Mouse (Mus musculus) liver, embryonic 11.5 days (tissue): ENCODE measurements around the gene Tmem37. TPM values are rescaled to one million over a fixed set of nuclear protein-coding genes. Genes with fewer than 3 reads are reported as not detected.

Source experiments
- ATAC-seq: fragments of 200-750 bp; cut with Nextera tagmentation; replicated peaks from 2 replicates; pipeline ENCODE4 v1.8.0; 2017; ENCODE audit warnings: moderate number of reproducible peaks, mild to moderate bottlenecking, moderate TSS enrichment, moderate library complexity; ENCODE audit not compliant: low FRiP score
- DNase-seq: peaks from one replicate; pipeline ENCODE4 v3.0.0-alpha.2; 2017; ENCODE audit warnings: low spot score
- H3K27ac ChIP-seq: fragments of 300-500 bp; sonication (generic); 2 replicates; pipeline ENCODE4 v1.5.1; 2014; ENCODE audit warnings: mild to moderate bottlenecking, low read depth, low read length, control low read depth
- H3K27me3 ChIP-seq: fragments of 300-500 bp; sonication (generic); replicated peaks from 2 replicates; pipeline ENCODE4 v1.6.1; 2014; ENCODE audit warnings: low read length, mixed read lengths; ENCODE audit not compliant: control insufficient read depth, insufficient read depth
- H3K36me3 ChIP-seq: fragments of 300-500 bp; sonication (generic); 2 replicates; pipeline ENCODE4 v1.6.1; 2014; ENCODE audit warnings: mild to moderate bottlenecking, low read length, moderate library complexity, mixed read lengths; ENCODE audit not compliant: control insufficient read depth, insufficient read depth
- H3K4me1 ChIP-seq: fragments of 300-500 bp; sonication (generic); replicated peaks from 2 replicates; pipeline ENCODE4 v1.6.1; 2014; ENCODE audit warnings: low read length, mixed read lengths; ENCODE audit not compliant: control insufficient read depth, insufficient read depth
- H3K4me2 ChIP-seq: fragments of 300-500 bp; sonication (generic); 2 replicates; pipeline ENCODE4 v1.6.1; 2014; ENCODE audit warnings: mild to moderate bottlenecking, control low read depth, moderate library complexity
- H3K4me3 ChIP-seq: fragments of 300-500 bp; sonication (generic); 2 replicates; pipeline ENCODE4 v1.5.1; 2014; ENCODE audit warnings: low read depth, low read length, control low read depth
- H3K9ac ChIP-seq: fragments of 300-500 bp; sonication (generic); 2 replicates; pipeline ENCODE4 v1.6.1; 2014; ENCODE audit warnings: low read depth, low read length, control low read depth
- H3K9me3 ChIP-seq: fragments of 300-500 bp; sonication (generic); 2 replicates; pipeline ENCODE4 v1.6.1; 2016; ENCODE audit warnings: low read length, inconsistent platforms, mixed read lengths; ENCODE audit not compliant: control insufficient read depth
- WGBS: fragments of 180-500 bp; shearing (Covaris S2); extraction: QIAGEN DNeasy Blood & Tissue Kit; methylation state at CpG from one replicate; pipeline ENCODE4 v1.1.7; 2014; 5-methylcytosine and 5-hydroxymethylcytosine counted together
- polyA plus RNA-seq: library from polyadenylated mRNA; unstranded; fragments of >200 nt; fragmentation: Nextera tagmentation; extraction: Ambion mirVana; gene quantifications from 2 replicates; pipeline ENCODE4 v1.2.1, GENCODE M21; 2014

Gene Tmem37
- polyA plus RNA-seq, 1 experiment from 2014 or later = 40.7 TPM

GRCm38 (mm10) chr1:120057674-120058430 lies 16.0 kb downstream of the Tmem37 start:
- Histone ChIP-seq H3K4me3 (no peak overlapping the region), H3K27me3 (no peaks in the 10 kb centered on the region), H3K4me1 (no peaks in the 10 kb centered on the region; the same call in 1 of the 2 replicates), H3K4me2 (no peak overlapping the region), H3K27ac (no peak overlapping the region), H3K9ac (no peak overlapping the region), H3K36me3 (no peaks in the 10 kb centered on the region), H3K9me3 (no peaks in the 10 kb centered on the region)
- 70% methylated on average over 8 of the region's 8 CpGs for WGBS
- ATAC-seq (no peak), DNase-seq (no peak)

GRCm38 (mm10) chr1:120057044-120057443 lies 16.8 kb downstream of the Tmem37 start:
- Histone ChIP-seq H3K36me3 (no peaks in the 10 kb centered on the region), H3K9me3 (no peaks in the 10 kb centered on the region), H3K27ac (no peak overlapping the region), H3K4me1 (no peaks in the 10 kb centered on the region; the same call in 1 of the 2 replicates), H3K4me2 (no peak overlapping the region), H3K9ac (no peak overlapping the region), H3K27me3 (no peaks in the 10 kb centered on the region), H3K4me3 (no peak overlapping the region)
- no peak; the same call in 1 of the 2 replicates for ATAC-seq
- WGBS = 64% methylated on average over 14 of the region's 14 CpGs
- no peak for DNase-seq

GRCm38 (mm10) chr1:120056236-120056635 lies 17.6 kb downstream of the Tmem37 start:
- Histone ChIP-seq H3K36me3 (no peaks in the 10 kb centered on the region), H3K4me3 (no peak overlapping the region), H3K27me3 (no peaks in the 10 kb centered on the region), H3K27ac (no peak overlapping the region), H3K4me1 (no peaks in the 10 kb centered on the region; the same call in 1 of the 2 replicates), H3K9me3 (no peaks in the 10 kb centered on the region), H3K9ac (no peak overlapping the region), H3K4me2 (no peak overlapping the region)
- DNase-seq = no peak
- no peak for ATAC-seq
- 76% methylated on average over 7 of the region's 7 CpGs for WGBS

GRCm38 (mm10) chr1:120055475-120055874 lies 18.4 kb downstream of the Tmem37 start:
- ATAC-seq = no peak; the same call in 1 of the 2 replicates
- DNase-seq = no peak
- 59% methylated on average over 6 of the region's 6 CpGs for WGBS

GRCm38 (mm10) chr1:120054997-120055396 lies 18.9 kb downstream of the Tmem37 start:
- Histone ChIP-seq H3K9me3 (no peaks in the 10 kb centered on the region), H3K4me3 (no peak overlapping the region), H3K27ac (no peak overlapping the region), H3K4me1 (no peaks in the 10 kb centered on the region; the same call in 1 of the 2 replicates), H3K9ac (no peak overlapping the region), H3K4me2 (no peak overlapping the region), H3K27me3 (no peaks in the 10 kb centered on the region), H3K36me3 (no peaks in the 10 kb centered on the region)
- ATAC-seq (no peak), DNase-seq (no peak)
- WGBS = 80% methylated on average over 6 of the region's 6 CpGs

More at GRCm38 (mm10) chr1:120055475-120055874, 18.4 kb downstream of the Tmem37 start:
- Histone ChIP-seq H3K27ac (no peak overlapping the region), H3K36me3 (no peaks in the 10 kb centered on the region), H3K27me3 (no peaks in the 10 kb centered on the region), H3K9ac (no peak overlapping the region), H3K4me2 (no peak overlapping the region), H3K4me3 (no peak overlapping the region), H3K4me1 (no peaks in the 10 kb centered on the region; the same call in 1 of the 2 replicates), H3K9me3 (no peaks in the 10 kb centered on the region)

GRCm38 (mm10) chr1:120051070-120051469 lies 22.8 kb downstream of the Tmem37 start:
- no peak overlapping the region for H3K27ac ChIP-seq
- ATAC-seq = no peak
- no peak for DNase-seq
- no peak overlapping the region for H3K4me3 ChIP-seq
- no peak overlapping the region for H3K9ac ChIP-seq
- no peaks in the 10 kb centered on the region for H3K27me3 ChIP-seq
- no peaks in the 10 kb centered on the region for H3K4me1 ChIP-seq
- 56% methylated on average over 1 of the region's 1 CpGs for WGBS
- no peak overlapping the region for H3K4me2 ChIP-seq
- H3K9me3 ChIP-seq = no peaks in the 10 kb centered on the region
- no peaks in the 10 kb centered on the region for H3K36me3 ChIP-seq

- Histone ChIP-seq H3K36me3 (no peaks in the 10 kb centered on the region), H3K27me3 (no peaks in the 10 kb centered on the region), H3K9ac (no peak overlapping the region), H3K27ac (no peak overlapping the region), H3K9me3 (no peaks in the 10 kb centered on the region), H3K4me1 (no peaks in the 10 kb centered on the region), H3K4me3 (no peak overlapping the region), H3K4me2 (no peak overlapping the region)
- no peak for DNase-seq
- ATAC-seq = no peak
Observed at GRCm38 (mm10) chr1:120047325-120047724, 26.5 kb downstream of the Tmem37 start.

- WGBS = 79% methylated on average over 16 of the region's 16 CpGs
- Histone ChIP-seq H3K27ac (no peak overlapping the region), H3K36me3 (no peaks in the 10 kb centered on the region), H3K4me1 (no peaks in the 10 kb centered on the region), H3K4me2 (no peak overlapping the region), H3K9ac (no peak overlapping the region), H3K27me3 (no peaks in the 10 kb centered on the region), H3K4me3 (no peak overlapping the region), H3K9me3 (no peaks in the 10 kb centered on the region)
- DNase-seq (no peak), ATAC-seq (no peak)
Observed at GRCm38 (mm10) chr1:120044584-120044983, 29.3 kb downstream of the Tmem37 start.

- Histone ChIP-seq H3K27me3 (no peaks in the 10 kb centered on the region), H3K4me1 (no peaks in the 10 kb centered on the region), H3K4me2 (no peak overlapping the region), H3K36me3 (no peaks in the 10 kb centered on the region), H3K4me3 (no peak overlapping the region), H3K9ac (no peak overlapping the region), H3K27ac (no peak overlapping the region), H3K9me3 (no peaks in the 10 kb centered on the region)
- DNase-seq (no peak), ATAC-seq (no peak)
- 84% methylated on average over 8 of the region's 8 CpGs for WGBS
Observed at GRCm38 (mm10) chr1:120042421-120042820, 31.5 kb downstream of the Tmem37 start.
